Comparison of ENCODE assay signal across 25 mouse cellular contexts in genomic region chr13:75844833-75845518, GRCm38 (mm10). TPM values are rescaled to one million over a fixed set of nuclear protein-coding genes. Genes with fewer than 3 reads are reported as not detected.
A peak's percentile ranks its signal among the peaks of the same experiment; 100 is the strongest.
DNase-seq lines count a peak whose midpoint lies in the region; ATAC-seq and TF ChIP-seq lines count a peak whose summit lies in the region.
"Had no signal": no experiment of that assay in that cellular context is flagged by ENCODE, and none has a peak within 500 bp of the region (broad histone marks: within the 10 kb centered on the region; RNA-seq: fewer than 3 reads in every experiment).

No protein-coding gene starts in this region.

- no peak overlapping the region for H3K9ac ChIP-seq in intestine, embryonic 14.5 days (ENCODE audit: low read length)
- H3K9ac ChIP-seq in intestine, embryonic 15.5 days, result no peak overlapping the region
- H3K9ac ChIP-seq in neural tube, embryonic 15.5 days (replicated peaks), result no peak overlapping the region
- no peak overlapping the region for H3K9ac ChIP-seq in liver, postnatal 0 days (replicated peaks)
- H3K9ac ChIP-seq: embryonic facial prominence, embryonic 15.5 days; forebrain, embryonic 12.5 days; forebrain, postnatal 0 days; kidney, embryonic 15.5 days; neural tube, embryonic 12.5 days had no signal

- no peak for ATAC-seq in intestine, embryonic 14.5 days (replicated peaks; ENCODE audit: low FRiP score, low TSS enrichment, low read depth)
- ATAC-seq in intestine, embryonic 15.5 days, result no peak
- no peak for ATAC-seq in neural tube, embryonic 15.5 days (ENCODE audit: low FRiP score)
- ATAC-seq in liver, postnatal 0 days, result no peak
- ATAC-seq: forebrain, postnatal 0 days; hindbrain, embryonic 16.5 days; midbrain, embryonic 16.5 days had no signal

- H3K4me2 ChIP-seq in intestine, embryonic 14.5 days (ENCODE audit: low read length), result no peak overlapping the region
- no peak overlapping the region for H3K4me2 ChIP-seq in intestine, embryonic 15.5 days (replicated peaks)
- no peak overlapping the region for H3K4me2 ChIP-seq in neural tube, embryonic 15.5 days
- peak overlapping the region; percentile 73 for H3K4me2 ChIP-seq in liver, postnatal 0 days (ENCODE audit: low read depth, low read length)
- H3K4me2 ChIP-seq: embryonic facial prominence, embryonic 15.5 days; forebrain, embryonic 12.5 days; kidney, embryonic 15.5 days; neural tube, embryonic 12.5 days had no signal

- no peak for TF ChIP-seq CTCF in liver, postnatal 0 days (IDR thresholded peaks at IDR 0.05; ENCODE audit: low read depth)

- no peak for TF ChIP-seq EP300 in liver, postnatal 0 days (IDR thresholded peaks at IDR 0.05; ENCODE audit: low read depth)

- H3K9me3 ChIP-seq in intestine, embryonic 14.5 days (ENCODE audit: control insufficient read depth, low read length), result no peaks in the 10 kb centered on the region
- H3K9me3 ChIP-seq in intestine, embryonic 15.5 days, result no peaks in the 10 kb centered on the region
- no peaks in the 10 kb centered on the region for H3K9me3 ChIP-seq in neural tube, embryonic 15.5 days (replicated peaks)
- H3K9me3 ChIP-seq in liver, postnatal 0 days (ENCODE audit: low read length), result no peaks in the 10 kb centered on the region
- H3K9me3 ChIP-seq: embryonic facial prominence, embryonic 10.5 days; embryonic facial prominence, embryonic 15.5 days; forebrain, embryonic 12.5 days; hindbrain, embryonic 10.5 days; kidney, embryonic 15.5 days; neural tube, embryonic 12.5 days had no signal

- H3K27ac ChIP-seq in intestine, embryonic 14.5 days (ENCODE audit: low read depth), result no peak overlapping the region
- H3K27ac ChIP-seq in intestine, embryonic 15.5 days, result no peak overlapping the region; the same call in 1 of the 2 replicates
- H3K27ac ChIP-seq in neural tube, embryonic 15.5 days (replicated peaks), result no peak overlapping the region
- peak overlapping the region; percentile 13 for H3K27ac ChIP-seq in liver, postnatal 0 days (ENCODE audit: low read depth)
- H3K27ac ChIP-seq: embryonic facial prominence, embryonic 10.5 days; embryonic facial prominence, embryonic 15.5 days; forebrain, embryonic 12.5 days; kidney, embryonic 15.5 days; layer of hippocampus, adult 2 months; left cerebral cortex, adult 2 months; neural tube, embryonic 12.5 days had no signal

- H3K27me3 ChIP-seq in intestine, embryonic 14.5 days (replicated peaks; ENCODE audit: control insufficient read depth, insufficient read depth, low read length), result no peaks in the 10 kb centered on the region
- H3K27me3 ChIP-seq in intestine, embryonic 15.5 days (replicated peaks), result no peaks in the 10 kb centered on the region
- H3K27me3 ChIP-seq in neural tube, embryonic 15.5 days (replicated peaks), result no peaks in the 10 kb centered on the region
- no peaks in the 10 kb centered on the region for H3K27me3 ChIP-seq in liver, postnatal 0 days (ENCODE audit: insufficient read depth, low read length)
- H3K27me3 ChIP-seq: embryonic facial prominence, embryonic 15.5 days; forebrain, embryonic 12.5 days; kidney, embryonic 15.5 days; neural tube, embryonic 12.5 days had no signal

- DNase-seq in intestine, embryonic 14.5 days (ENCODE audit: low spot score), result peak; percentile 18
- peak; percentile 2 for DNase-seq in neural tube, embryonic 10.5 days (ENCODE audit: extremely low spot score, low spot score)
- DNase-seq in liver, postnatal 0 days, result no peak
- no peak for DNase-seq in layer of hippocampus, adult 18-20 months (ENCODE audit: low spot score in 2 of 2)
- no peak for DNase-seq in thymus, postnatal 36 days
- DNase-seq: adrenal gland, postnatal 14 days; cerebellum, adult 18-20 months; cerebellum, postnatal 14 days; forebrain, postnatal 0 days; kidney, adult 11 months; lung, adult 2 months; lung, postnatal 10 days; right cerebral cortex, postnatal 4 days had no signal

- H3K4me1 ChIP-seq in intestine, embryonic 14.5 days (replicated peaks; ENCODE audit: control insufficient read depth, insufficient read depth, low read length), result peaks cover 14% of the 10 kb centered on the region; the same call in 1 of the 2 replicates
- peaks cover 18% of the 10 kb centered on the region; the same call in 1 of the 2 replicates for H3K4me1 ChIP-seq in intestine, embryonic 15.5 days (replicated peaks)
- H3K4me1 ChIP-seq in neural tube, embryonic 15.5 days, result peaks cover 32% of the 10 kb centered on the region
- H3K4me1 ChIP-seq in liver, postnatal 0 days (ENCODE audit: insufficient read depth), result peaks cover 29% of the 10 kb centered on the region

- no peak overlapping the region for H3K4me3 ChIP-seq in intestine, embryonic 14.5 days (ENCODE audit: low read depth, low read length)
- no peak overlapping the region for H3K4me3 ChIP-seq in intestine, embryonic 15.5 days (replicated peaks)
- H3K4me3 ChIP-seq in neural tube, embryonic 15.5 days (replicated peaks), result no peak overlapping the region
- H3K4me3 ChIP-seq in liver, postnatal 0 days (ENCODE audit: low read depth, low read length), result no peak overlapping the region
- H3K4me3 ChIP-seq: embryonic facial prominence, embryonic 10.5 days; embryonic facial prominence, embryonic 15.5 days; forebrain, embryonic 12.5 days; hindbrain, embryonic 10.5 days; kidney, embryonic 15.5 days; layer of hippocampus, adult 2 months; left cerebral cortex, adult 2 months; neural tube, embryonic 12.5 days had no signal

- 97% methylated on average over 2 of the region's 2 CpGs for WGBS in intestine, embryonic 14.5 days
- WGBS in intestine, embryonic 15.5 days, result 94% methylated on average over 2 of the region's 2 CpGs
- 95% methylated on average over 2 of the region's 2 CpGs for WGBS in neural tube, embryonic 15.5 days
- WGBS in liver, postnatal 0 days (ENCODE audit: insufficient replicate concordance), result 82% methylated on average over 2 of the region's 2 CpGs

- H3K36me3 ChIP-seq in intestine, embryonic 14.5 days (ENCODE audit: control insufficient read depth, insufficient read depth, low read length), result peaks cover 1% of the 10 kb centered on the region; the same call in 1 of the 2 replicates
- no peaks in the 10 kb centered on the region; the same call in 1 of the 2 replicates for H3K36me3 ChIP-seq in intestine, embryonic 15.5 days
- H3K36me3 ChIP-seq in neural tube, embryonic 15.5 days, result 0 out of 2 replicates have a peak, but pooled peaks cover 3% of the 10 kb centered on the region
- peaks cover 8% of the 10 kb centered on the region; the same call in 1 of the 2 replicates for H3K36me3 ChIP-seq in liver, postnatal 0 days (replicated peaks; ENCODE audit: insufficient read depth, low read length)
- H3K36me3 ChIP-seq: embryonic facial prominence, embryonic 10.5 days; forebrain, embryonic 12.5 days; neural tube, embryonic 12.5 days had no signal

RNA-seq across cellular contexts. Expression of gene Glrx, which starts 5.3 kb away (rescaled TPM):
- polyA plus RNA-seq in intestine, embryonic 14.5 days (2014; fragmentation: Nextera tagmentation; extraction: Ambion mirVana), result 90.5 and 93.5 TPM in 2 replicates
- 158 and 160 TPM in 2 replicates for polyA plus RNA-seq in intestine, embryonic 15.5 days (2015; fragmentation: Nextera tagmentation; extraction: Ambion mirVana)
- polyA plus RNA-seq in neural tube, embryonic 15.5 days (2015; fragmentation: Nextera tagmentation; extraction: Ambion mirVana), result 86.1 and 87.0 TPM in 2 replicates
- 114 and 116 TPM in 2 replicates for polyA plus RNA-seq in liver, postnatal 0 days (2015; fragmentation: Nextera tagmentation; extraction: Ambion mirVana)
- 10 to 100 TPM; 42.9 to 43.3 TPM for total RNA-seq in layer of hippocampus, adult 18-20 months (2021)

Comparison
In these comparisons a context has a peak if more than half of its experiments do, and no peak if none do; other contexts are left out.
1. DNase-seq: peak in intestine, embryonic 14.5 days (single experiment) and neural tube, embryonic 10.5 days (single experiment); none in liver, postnatal 0 days (single experiment), layer of hippocampus, adult 18-20 months (0 of 2) and thymus, postnatal 36 days (0 of 2).